ENCODE assay signal across 30 mouse cellular contexts in the genomic region with DNA sequence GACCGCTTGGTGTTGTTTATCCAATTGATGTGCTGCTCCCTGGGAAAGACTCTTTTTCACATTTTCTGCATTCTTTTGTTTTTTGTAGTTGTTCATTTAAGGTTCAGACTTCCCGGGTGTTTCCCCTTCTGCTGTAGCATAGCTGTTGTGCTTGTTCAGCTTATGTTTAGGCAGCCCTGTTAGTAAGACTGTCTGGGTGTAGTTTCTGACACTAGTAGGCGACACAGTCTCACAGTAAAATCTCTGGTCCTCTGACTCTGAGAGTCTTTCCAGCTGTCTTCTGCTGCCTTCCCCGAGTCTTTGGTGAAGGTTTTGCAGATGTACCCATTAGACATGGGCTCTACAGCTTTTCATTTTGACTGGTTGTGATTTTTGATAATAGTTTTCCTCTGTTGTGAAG.
DNase-seq lines count a peak whose midpoint lies in the region; ATAC-seq and TF ChIP-seq lines count a peak whose summit lies in the region.
"Had no signal": no experiment of that assay in that cellular context is flagged by ENCODE, and none has a peak within 500 bp of the region (broad histone marks: within the 10 kb centered on the region; RNA-seq: fewer than 3 reads in every experiment).

No protein-coding gene starts in this region.

- 0 out of 2 replicates have a peak, but pooled peaks have one; percentile 26 for TF ChIP-seq CTCF in kidney, postnatal 0 days (IDR thresholded peaks at IDR 0.05; ENCODE audit: low read depth)

- no peaks in the 10 kb centered on the region for H3K27me3 ChIP-seq in kidney, postnatal 0 days (ENCODE audit: insufficient read depth, low read length)
- no peaks in the 10 kb centered on the region for H3K27me3 ChIP-seq in forebrain, embryonic 15.5 days
- H3K27me3 ChIP-seq: embryonic facial prominence, embryonic 13.5 days; hindbrain, embryonic 13.5 days; limb, embryonic 15.5 days had no signal

- WGBS in kidney, postnatal 0 days, result 66% methylated on average over 4 of the region's 4 CpGs
- 73% methylated on average over 4 of the region's 4 CpGs for WGBS in forebrain, embryonic 15.5 days

- no peaks in the 10 kb centered on the region for H3K4me1 ChIP-seq in kidney, postnatal 0 days (replicated peaks; ENCODE audit: insufficient read depth, low read length)
- no peaks in the 10 kb centered on the region for H3K4me1 ChIP-seq in forebrain, embryonic 15.5 days
- H3K4me1 ChIP-seq: embryonic facial prominence, embryonic 13.5 days; forebrain, embryonic 10.5 days; hindbrain, embryonic 13.5 days; limb, embryonic 10.5 days; limb, embryonic 15.5 days had no signal

- no peaks in the 10 kb centered on the region for H3K9me3 ChIP-seq in kidney, postnatal 0 days (replicated peaks; ENCODE audit: low read length)
- no peaks in the 10 kb centered on the region for H3K9me3 ChIP-seq in forebrain, embryonic 15.5 days
- H3K9me3 ChIP-seq: embryonic facial prominence, embryonic 13.5 days; forebrain, embryonic 10.5 days; hindbrain, embryonic 13.5 days; limb, embryonic 10.5 days; limb, embryonic 15.5 days had no signal

- no peak overlapping the region for H3K27ac ChIP-seq in kidney, postnatal 0 days
- H3K27ac ChIP-seq in forebrain, embryonic 15.5 days (replicated peaks), result no peak overlapping the region
- H3K27ac ChIP-seq: embryonic facial prominence, embryonic 13.5 days; forebrain, embryonic 10.5 days; gastrocnemius, adult 2 months; hindbrain, embryonic 13.5 days; limb, embryonic 10.5 days; limb, embryonic 15.5 days; liver, embryonic 14.5 days had no signal

- H3K4me3 ChIP-seq in kidney, postnatal 0 days (replicated peaks; ENCODE audit: low read depth, low read length), result no peak overlapping the region
- H3K4me3 ChIP-seq in forebrain, embryonic 15.5 days, result no peak overlapping the region
- H3K4me3 ChIP-seq: embryonic facial prominence, embryonic 13.5 days; forebrain, embryonic 10.5 days; gastrocnemius, adult 2 months; hindbrain, embryonic 13.5 days; limb, embryonic 10.5 days; limb, embryonic 15.5 days had no signal

- H3K4me2 ChIP-seq in kidney, postnatal 0 days (ENCODE audit: low read length), result no peak overlapping the region
- H3K4me2 ChIP-seq in forebrain, embryonic 15.5 days (replicated peaks), result no peak overlapping the region
- H3K4me2 ChIP-seq: embryonic facial prominence, embryonic 13.5 days; heart, embryonic 11.5 days; hindbrain, embryonic 13.5 days; limb, embryonic 15.5 days; midbrain, embryonic 11.5 days had no signal

- no peak for ATAC-seq in kidney, postnatal 0 days (replicated peaks; ENCODE audit: low FRiP score, low read depth)
- ATAC-seq in forebrain, embryonic 15.5 days (replicated peaks), result no peak
- ATAC-seq: forebrain, embryonic 16.5 days; midbrain, embryonic 16.5 days had no signal

- no peak overlapping the region for H3K9ac ChIP-seq in kidney, postnatal 0 days (ENCODE audit: low read depth, low read length)
- H3K9ac ChIP-seq in forebrain, embryonic 15.5 days (replicated peaks), result no peak overlapping the region
- H3K9ac ChIP-seq: embryonic facial prominence, embryonic 13.5 days; hindbrain, embryonic 13.5 days; limb, embryonic 15.5 days; liver, embryonic 14.5 days had no signal

- no peaks in the 10 kb centered on the region for H3K36me3 ChIP-seq in kidney, postnatal 0 days (ENCODE audit: insufficient read depth, low read length)
- no peaks in the 10 kb centered on the region for H3K36me3 ChIP-seq in forebrain, embryonic 15.5 days
- H3K36me3 ChIP-seq: embryonic facial prominence, embryonic 13.5 days; forebrain, embryonic 10.5 days; hindbrain, embryonic 13.5 days; limb, embryonic 10.5 days; limb, embryonic 15.5 days had no signal

- peak; percentile 19 for DNase-seq in kidney, postnatal 0 days (ENCODE audit: low spot score)
- no peak for DNase-seq in kidney, postnatal 10 days
- DNase-seq in ES-CJ7 (ENCODE audit: low read depth, low spot score), result peak; percentile 4
- peak; percentile 9 for DNase-seq in embryo, embryonic 10.5 days (ENCODE audit: low spot score)
- no peak for DNase-seq in gastrocnemius, adult 8-10 months (ENCODE audit: low spot score in 2 of 2)
- DNase-seq in layer of hippocampus, adult 11-12 months (ENCODE audit: low spot score), result no peak
- DNase-seq: adrenal gland, adult 2 months; adrenal gland, postnatal 36 days; cerebellum, adult 18-20 months; cerebellum, postnatal 10 days; gastrocnemius, adult 2 months; heart, postnatal 4 days; kidney, adult 2 months; layer of hippocampus, adult 9-11 months; lung, adult 2 months; right cerebral cortex, postnatal 25 days; spleen, adult 18-20 months; thymus, adult 2 months; thymus, postnatal 4 days had no signal

Comparison
In these comparisons a context has a peak if more than half of its experiments do, and no peak if none do; other contexts are left out.
1. DNase-seq: peak in kidney, postnatal 0 days (single experiment), ES-CJ7 (single experiment) and embryo, embryonic 10.5 days (single experiment); none in kidney, postnatal 10 days (single experiment), gastrocnemius, adult 8-10 months (0 of 2) and layer of hippocampus, adult 11-12 months (single experiment).